Mouse (Mus musculus) gastrocnemius, adult 8-10 months (tissue): ENCODE measurements at regions not wholly inside any gene's neighbourhood (a gene's known extent, or its start where the extent isn't known, plus 50 kb on each side); places are given as distances from the start of the nearest gene placed in this dataset.

ENCODE experiments used
- DNase-seq, 2 experiments: peaks; one replicate each; pipeline ENCODE4 v3.0.0; 2022; ENCODE audit warnings: low spot score in 2 of 2

GRCm38 (mm10) chr9:47346527-47347111 lies 183.4 kb upstream of the Cadm1 start:
- no peak for DNase-seq

- DNase-seq = no peak
Measured at GRCm38 (mm10) chr9:47350301-47350700, 179.7 kb upstream of the Cadm1 start.

DNA sequence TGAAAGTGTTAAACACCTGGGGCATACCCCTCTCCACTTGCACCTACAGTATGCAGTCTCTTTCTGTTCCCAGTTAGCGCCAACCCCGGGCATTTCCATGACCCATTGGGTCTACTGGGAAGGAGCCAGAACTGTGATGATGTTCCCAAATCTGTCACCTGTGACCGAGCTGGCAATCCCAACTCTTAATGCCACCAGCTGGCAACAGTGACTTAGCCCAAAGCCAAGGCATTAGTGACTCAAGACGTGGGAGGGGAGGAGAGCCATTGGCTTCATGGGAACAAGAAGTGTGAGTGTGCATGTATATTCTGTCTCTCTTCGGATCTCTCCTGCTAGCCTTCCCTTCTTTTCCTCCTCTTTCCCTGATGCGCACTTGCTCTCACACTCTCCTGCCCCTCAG lies 178.9 kb upstream of the Cadm1 start:
- DNase-seq = no peak

DNA sequence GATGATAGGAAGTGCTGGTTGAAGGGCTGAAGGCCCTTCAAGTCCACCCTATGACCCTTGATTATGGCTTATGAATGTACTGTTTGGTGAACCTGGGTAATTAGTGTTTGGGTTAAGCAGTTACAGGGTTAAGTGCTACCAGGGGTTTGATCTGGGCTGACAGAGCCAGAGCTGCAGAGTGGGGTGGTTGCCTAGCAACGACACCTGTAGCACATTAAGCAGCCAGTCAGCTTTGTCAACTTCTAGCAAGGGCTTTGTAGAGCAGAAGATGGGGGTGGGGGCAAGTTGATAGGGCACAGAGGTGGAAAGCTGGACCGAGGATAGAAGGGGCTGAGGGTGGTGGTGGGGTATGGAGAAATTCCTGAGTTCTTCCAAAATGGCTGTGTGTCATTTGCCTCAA lies 177.0 kb upstream of the Cadm1 start:
- no peak for DNase-seq

GRCm38 (mm10) chr9:47353972-47354371 lies 176.0 kb upstream of the Cadm1 start:
- no peak for DNase-seq

GRCm38 (mm10) chr9:47354423-47354822 lies 175.6 kb upstream of the Cadm1 start:
- no peak for DNase-seq

- DNase-seq = no peak
Measured at GRCm38 (mm10) chr9:47354866-47355265, 175.1 kb upstream of the Cadm1 start.

DNA sequence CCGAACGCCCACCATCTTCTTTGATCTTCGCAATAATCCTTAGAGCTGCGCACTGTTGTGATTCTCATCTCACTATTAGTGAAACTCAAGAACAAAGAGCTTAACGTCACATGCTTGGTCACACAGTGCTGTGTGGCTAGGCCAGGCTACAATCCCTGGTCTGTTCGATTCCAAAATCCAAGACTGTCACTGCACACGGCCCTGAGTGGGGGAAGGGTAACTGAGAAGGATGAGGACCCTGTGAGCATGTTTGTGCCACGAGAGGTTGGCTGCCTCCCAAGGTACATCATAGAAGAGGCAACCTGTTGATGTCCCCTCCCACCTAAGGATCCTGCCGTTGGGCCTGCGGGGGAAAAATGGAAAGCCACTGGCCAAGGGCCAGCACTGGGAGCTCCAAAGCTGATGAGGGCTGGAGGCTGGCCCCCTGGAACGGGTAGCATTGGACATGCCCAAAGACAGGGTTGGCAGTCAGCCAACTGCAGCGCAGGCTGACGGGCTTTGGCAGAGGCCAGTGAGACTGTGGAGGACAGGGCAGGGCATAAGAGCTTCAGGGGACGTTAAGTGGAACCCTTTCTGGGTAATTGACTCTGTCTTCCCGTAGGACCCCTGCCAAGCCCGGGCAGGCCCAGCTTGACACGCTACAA lies 172.1 kb upstream of the Cadm1 start:
- DNase-seq = no peak

DNA sequence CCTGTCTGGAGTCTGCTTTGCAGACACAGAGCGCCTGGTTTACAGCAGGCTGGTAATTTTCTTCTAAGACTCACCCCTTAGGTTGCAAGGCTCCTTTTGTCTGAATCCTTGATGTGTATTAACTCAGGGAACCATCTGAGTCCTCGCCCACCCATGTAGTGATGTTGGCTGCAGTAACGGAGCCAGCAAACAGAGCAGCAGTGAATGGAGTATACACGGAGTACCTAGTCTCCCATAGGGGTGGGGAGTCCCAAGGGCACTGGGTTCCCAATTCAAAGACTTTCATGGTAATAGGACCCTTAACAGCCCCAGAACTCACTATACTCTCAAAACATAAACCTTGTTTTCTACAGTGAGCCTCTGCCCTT lies 171.6 kb upstream of the Cadm1 start:
- no peak for DNase-seq

DNA sequence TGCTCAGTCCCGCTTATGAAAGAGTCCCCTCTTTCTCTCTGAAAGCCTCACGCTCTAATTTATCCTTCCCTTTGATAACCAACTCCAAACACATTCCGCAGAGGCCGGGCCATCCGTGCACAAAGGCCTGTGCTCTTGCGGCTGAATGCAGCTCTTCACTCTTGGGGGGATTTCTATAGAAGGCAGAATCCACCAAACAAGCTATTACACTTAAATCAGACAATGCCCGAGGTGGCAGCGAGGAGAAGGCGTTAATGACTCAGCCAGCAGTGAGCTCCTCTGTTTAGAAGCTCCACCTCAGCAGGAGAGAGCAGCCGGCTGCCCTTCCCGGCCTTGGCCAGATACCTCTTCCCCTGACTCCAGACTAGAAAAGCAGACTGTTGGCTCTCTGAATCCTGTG lies 166.9 kb upstream of the Cadm1 start:
- no peak for DNase-seq

DNA sequence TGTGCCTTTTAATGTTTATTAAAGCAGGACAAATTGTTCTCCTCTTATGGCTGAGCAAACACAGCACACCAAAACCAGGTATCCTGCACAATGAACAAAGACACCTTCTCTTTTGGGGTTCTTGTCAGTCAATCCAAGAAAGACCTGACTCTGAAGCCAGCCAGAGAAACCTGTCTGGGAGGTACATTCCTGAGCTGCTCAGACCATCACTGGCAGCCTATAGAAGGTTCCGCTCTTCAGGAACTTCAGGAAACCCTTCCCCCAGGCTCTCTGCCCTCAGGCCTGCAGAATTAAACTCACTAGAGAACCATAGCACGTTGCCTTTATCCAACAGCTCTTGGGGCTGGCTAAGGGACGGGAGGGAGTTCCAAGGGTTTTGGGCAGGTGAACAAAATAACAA lies 165.2 kb upstream of the Cadm1 start:
- no peak for DNase-seq

DNA sequence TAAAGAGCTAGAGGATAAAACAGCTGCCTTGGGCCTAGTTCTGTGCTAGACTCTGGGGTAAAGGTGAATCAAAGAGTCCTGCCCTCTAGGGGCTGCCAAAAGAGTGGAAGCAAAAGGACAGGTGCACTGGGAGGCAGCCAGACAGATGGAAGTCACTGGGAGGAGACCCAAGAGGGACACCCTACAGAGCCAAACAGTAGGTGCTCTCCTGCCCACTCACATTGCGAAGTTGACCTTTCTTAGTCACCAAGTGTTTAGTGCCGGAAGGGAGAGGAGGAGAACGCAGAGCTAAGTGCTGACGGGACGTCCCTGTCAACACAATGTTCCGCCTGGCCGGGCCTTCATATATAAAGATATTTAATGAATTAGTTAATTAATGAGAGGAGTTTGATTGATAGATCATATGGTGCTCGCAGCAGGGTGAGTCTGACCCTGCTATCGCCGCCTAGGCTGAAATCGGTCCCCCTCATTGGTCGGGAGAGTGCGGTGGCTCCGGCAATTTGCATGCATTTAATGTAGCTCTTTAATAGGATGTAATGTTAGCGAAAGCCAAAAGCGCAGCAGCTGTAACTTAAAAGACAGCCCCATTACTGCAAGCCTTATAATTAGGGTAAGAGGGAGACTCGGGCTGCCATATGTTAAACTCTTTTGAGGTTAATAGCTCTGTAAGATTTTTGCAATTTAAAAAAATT lies 162.6 kb upstream of the Cadm1 start:
- peak; percentile 14 to 39 for DNase-seq

DNA sequence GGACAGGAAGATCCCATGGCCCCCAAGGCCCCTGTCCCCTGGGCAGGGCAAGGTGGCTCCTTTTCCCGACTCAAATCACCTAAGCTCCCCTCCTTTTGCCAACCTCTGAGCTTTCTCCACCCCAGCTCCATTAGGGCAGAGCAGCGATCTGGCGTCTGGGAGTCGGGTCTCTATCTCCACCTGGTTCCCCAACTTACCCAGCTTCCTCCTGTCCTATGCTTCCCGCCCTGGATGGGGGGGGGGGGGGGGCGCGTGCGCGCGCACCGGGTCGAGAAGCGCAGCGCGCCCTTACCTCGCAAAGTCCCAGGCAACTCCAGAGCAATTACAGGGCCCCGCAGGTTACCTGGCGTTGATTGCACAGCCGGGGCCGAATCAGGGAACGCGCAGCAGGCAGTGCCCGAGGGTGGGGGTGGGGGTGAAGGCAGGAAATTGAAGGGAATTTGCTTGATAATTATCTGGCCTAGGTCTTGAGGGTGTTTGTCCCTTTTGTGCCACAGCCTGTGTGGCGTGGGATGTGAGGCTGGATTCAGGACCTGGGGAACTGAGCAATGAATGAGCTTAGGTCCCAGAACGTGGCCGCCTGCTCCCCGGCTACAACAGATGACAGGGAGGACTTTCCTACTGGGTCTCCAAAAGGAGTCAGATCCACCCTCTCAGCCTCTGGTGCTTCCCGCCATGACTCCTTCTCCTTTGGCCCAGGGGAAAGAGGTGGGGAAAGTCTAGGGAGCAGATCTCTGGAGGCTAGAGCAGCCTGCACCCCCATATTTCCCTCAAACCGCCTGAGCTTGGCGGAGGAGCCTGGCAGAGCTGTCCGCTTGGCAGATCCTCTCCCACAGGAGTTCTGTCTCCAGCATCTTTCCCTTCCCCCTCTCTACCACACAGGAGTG lies 161.7 kb upstream of the Cadm1 start:
- no peak for DNase-seq

DNA sequence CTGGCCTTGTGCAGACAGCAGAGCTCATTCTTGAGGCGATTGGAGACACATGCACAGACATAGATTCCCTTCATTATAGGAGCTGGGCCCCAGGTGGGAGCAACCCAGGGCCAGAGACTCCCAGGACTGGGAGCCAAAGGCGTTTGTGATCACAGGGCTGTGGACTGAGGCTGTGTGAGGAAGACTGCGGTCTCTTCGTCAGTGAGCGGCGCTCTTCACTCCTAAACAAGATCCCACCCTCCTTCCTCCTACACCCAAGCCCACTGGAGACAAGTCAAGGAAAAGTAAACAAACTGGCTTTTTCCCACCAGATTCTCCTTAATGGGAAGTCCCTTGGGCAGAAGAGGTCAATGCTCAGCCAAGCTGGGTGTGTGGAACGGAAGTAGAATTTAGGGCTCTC lies 157.7 kb upstream of the Cadm1 start:
- no peak for DNase-seq

- DNase-seq = no peak
Measured at GRCm38 (mm10) chr9:47374086-47374485, 155.9 kb upstream of the Cadm1 start.

GRCm38 (mm10) chr9:47376645-47377044 lies 153.3 kb upstream of the Cadm1 start:
- no peak for DNase-seq

DNA sequence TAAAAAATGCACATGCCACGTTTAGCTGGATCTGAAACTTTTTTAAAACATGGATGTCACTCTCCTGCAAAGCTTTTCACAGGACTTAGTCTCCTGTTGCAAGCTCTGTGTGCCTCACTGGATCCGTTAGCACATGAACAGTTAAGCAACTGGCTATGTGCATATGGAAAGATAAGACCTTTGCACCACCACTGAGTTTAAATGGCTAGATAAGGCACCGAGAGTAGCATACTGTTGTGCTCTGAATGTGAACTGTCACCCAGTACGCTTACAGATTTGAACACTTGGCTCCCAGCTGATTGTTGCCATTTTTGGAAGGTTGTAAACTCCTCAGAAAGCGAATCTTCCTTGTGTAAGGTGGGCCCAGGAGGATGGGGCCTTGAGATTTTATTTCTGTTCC lies 151.4 kb upstream of the Cadm1 start:
- no peak for DNase-seq

DNA sequence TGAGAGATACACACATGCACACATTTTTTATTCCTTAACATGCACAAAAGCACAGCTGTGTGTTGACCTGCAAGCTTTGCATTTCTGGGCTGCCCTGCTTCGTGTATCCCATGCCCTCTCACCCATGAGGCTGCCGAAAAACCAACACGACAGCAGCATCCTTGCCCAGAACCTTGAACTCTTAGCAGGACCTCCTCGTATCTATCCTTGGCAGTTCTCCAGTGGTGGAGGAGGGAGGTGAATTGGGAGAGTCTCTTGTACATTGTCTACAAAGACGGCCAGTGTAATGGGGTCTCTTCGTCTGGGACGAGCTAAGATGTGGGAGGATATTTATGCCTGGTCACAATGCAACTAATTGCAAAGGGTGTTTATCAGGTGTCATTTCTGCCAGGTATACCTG lies 149.6 kb upstream of the Cadm1 start:
- DNase-seq = no peak

DNA sequence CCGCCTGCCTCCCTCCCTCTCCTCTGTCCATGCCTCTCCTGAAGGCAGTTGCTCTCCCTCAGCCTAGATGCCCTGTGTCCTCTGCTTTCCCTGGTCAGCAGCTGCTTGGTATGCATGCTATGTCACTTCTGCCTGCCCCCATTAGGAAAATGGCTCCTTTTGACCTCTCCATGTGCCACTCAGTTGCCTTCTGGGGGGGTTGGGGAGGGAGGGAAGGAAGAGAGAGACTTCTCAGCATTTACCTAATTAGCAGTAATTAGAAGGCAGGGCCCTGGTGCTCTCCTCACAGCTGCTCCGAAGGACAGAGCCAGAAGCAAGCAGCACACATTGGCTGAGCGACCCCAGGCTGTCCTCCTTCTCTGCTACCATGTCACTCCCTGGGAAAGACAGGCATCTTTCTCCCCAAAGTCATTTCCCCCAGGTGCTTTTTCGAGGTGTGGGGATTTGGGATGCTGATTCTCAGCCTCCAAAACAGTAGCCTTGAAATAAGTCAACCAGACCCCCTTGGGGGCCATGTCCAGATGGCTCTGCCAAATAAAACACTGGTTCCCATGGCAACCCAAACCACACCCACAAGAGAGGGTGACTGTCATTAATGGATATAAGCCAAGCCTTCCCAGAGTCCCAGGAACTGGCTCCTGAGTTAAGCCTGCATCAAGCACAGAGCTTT lies 145.7 kb upstream of the Cadm1 start:
- no peak for DNase-seq

DNA sequence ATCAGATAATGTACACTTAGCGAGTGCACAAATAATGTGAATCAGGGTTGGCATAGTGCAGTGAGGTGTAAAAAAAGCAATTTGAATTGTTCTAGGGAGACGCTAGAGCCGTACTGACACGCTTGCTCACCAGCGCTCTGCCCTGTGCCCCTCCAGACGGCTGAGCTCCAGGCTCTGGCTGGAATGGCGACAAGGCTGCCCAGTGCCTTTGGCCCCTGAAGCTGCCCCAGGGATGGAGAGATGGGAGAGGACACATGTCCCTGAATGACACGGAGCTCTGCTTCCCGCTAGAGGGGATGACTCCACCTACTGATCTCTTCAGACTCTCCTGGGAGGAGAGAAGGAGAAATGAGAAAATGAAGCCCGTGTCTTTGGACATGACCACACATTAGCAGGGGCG lies 143.3 kb upstream of the Cadm1 start:
- no peak for DNase-seq

GRCm38 (mm10) chr9:47387221-47387620 lies 142.8 kb upstream of the Cadm1 start:
- DNase-seq = no peak
